Mouse (Mus musculus) testis, adult 2 months (tissue): ENCODE results near the gene Gria1.

Experiments used
- CTCF ChIP-seq: fragments of 200-500 bp; IDR thresholded peaks from 2 replicates; pipeline ENCODE4 v1.5.1; 2012; ENCODE audit warnings: low read depth, mild to moderate bottlenecking, inconsistent platforms, low read length, moderate library complexity; ENCODE audit not compliant: control insufficient read depth, insufficient read depth, insufficient replicate concordance
- POLR2A ChIP-seq: fragments of 200-500 bp; IDR thresholded peaks from 2 replicates; pipeline ENCODE4 v1.6.1; 2012; ENCODE audit warnings: low read depth, mild to moderate bottlenecking, inconsistent platforms, low read length, moderate library complexity; ENCODE audit not compliant: control insufficient read depth

GRCm38 (mm10) chr11:57018536-57018935 lies 7.3 kb downstream of the Gria1 start:
- TF ChIP-seq CTCF (no peak), POLR2A (no peak)
